In the genomic region with DNA sequence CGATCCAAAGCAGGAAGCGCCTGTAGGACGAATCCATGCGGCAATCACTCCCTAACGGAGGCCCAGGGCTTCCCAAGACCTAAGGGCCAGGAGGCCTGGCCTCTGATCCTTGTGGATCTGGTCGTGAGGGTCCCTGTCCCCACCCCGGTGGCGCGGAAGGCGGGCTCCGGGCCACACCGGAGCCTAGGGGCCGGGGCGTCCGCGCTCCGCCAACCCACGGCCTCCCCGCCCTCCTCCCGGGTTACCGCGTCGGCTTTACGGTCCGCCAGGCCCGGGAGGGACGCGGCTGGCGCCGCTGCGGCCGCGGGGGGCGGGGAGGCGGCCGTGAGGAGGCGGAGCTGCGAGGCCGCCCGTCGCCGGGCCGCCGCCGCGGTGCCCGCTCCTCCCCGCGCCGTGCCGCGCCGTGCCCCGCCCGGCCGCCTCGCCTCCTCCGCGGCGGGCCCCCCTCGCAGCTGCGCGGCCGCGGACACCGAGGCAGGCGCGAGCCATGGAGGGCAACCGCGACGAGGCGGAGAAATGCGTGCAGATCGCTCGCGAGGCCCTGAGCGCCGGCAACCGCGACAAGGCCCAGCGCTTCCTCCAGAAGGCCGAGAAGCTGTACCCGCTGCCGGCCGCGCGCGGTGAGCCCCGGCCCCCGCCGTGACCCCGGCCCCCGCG, we compare ENCODE assay signal across 8 mouse cellular contexts. TPM values are rescaled to one million over a fixed set of nuclear protein-coding genes. Genes with fewer than 3 reads are reported as not detected.
DNase-seq lines count a peak whose midpoint lies in the region; ATAC-seq and TF ChIP-seq lines count a peak whose summit lies in the region.

A gene (plus strand): TSS at position 239 of the 657 bp plus-strand sequence.

- peak; percentile 44 for DNase-seq in layer of hippocampus, adult 11-12 months (ENCODE audit: low spot score)
- DNase-seq in layer of hippocampus, adult 9-10 months (ENCODE audit: low spot score), result no peak
- DNase-seq in heart, adult 9 months (ENCODE audit: low spot score in 2 of 2), result peak; percentile 57 to 58
- no peak for DNase-seq in liver, adult 2 months (ENCODE audit: extremely low read depth, low read depth, low spot score)
- peak; percentile 43 to 53 for DNase-seq in spleen, postnatal 14 days (ENCODE audit: low spot score in 2 of 2)

- H3K4me2 ChIP-seq in embryonic facial prominence, embryonic 15.5 days (replicated peaks), result peak within 1 kb of the TSS; percentile 80
- peak within 1 kb of the TSS; percentile 84 for H3K4me2 ChIP-seq in kidney, embryonic 14.5 days (replicated peaks; ENCODE audit: low read depth, low read length)

- peak within 1 kb of the TSS; percentile 99 for H3K27ac ChIP-seq in embryonic facial prominence, embryonic 15.5 days (replicated peaks)
- H3K27ac ChIP-seq in kidney, embryonic 14.5 days (ENCODE audit: low read depth, low read length), result peak within 1 kb of the TSS; percentile 96
- H3K27ac ChIP-seq in liver, adult 2 months (replicated peaks; ENCODE audit: insufficient read depth, low read depth, low read length), result peak within 1 kb of the TSS; percentile 97

- H3K4me1 ChIP-seq in embryonic facial prominence, embryonic 15.5 days, result peaks cover 17% of the 10 kb centered on the region
- 0 out of 2 replicates have a peak, but pooled peaks cover 3% of the 10 kb centered on the region for H3K4me1 ChIP-seq in kidney, embryonic 14.5 days (ENCODE audit: control insufficient read depth, insufficient read depth, low read length)
- H3K4me1 ChIP-seq in liver, adult 2 months (ENCODE audit: control insufficient read depth, insufficient read depth, low read length), result peaks cover 2% of the 10 kb centered on the region

- no peaks in the 10 kb centered on the region for H3K9me3 ChIP-seq in embryonic facial prominence, embryonic 15.5 days (replicated peaks)
- H3K9me3 ChIP-seq in kidney, embryonic 14.5 days (ENCODE audit: control insufficient read depth, low read length), result no peaks in the 10 kb centered on the region

- no peaks in the 10 kb centered on the region for H3K36me3 ChIP-seq in embryonic facial prominence, embryonic 15.5 days
- H3K36me3 ChIP-seq in kidney, embryonic 14.5 days (ENCODE audit: control insufficient read depth, insufficient read depth, low read length), result peaks cover 10% of the 10 kb centered on the region; the same call in 1 of the 2 replicates
- 0 out of 2 replicates have a peak, but pooled peaks cover 3% of the 10 kb centered on the region for H3K36me3 ChIP-seq in liver, adult 2 months (ENCODE audit: control insufficient read depth, insufficient read depth, low read length)

- no peak for TF ChIP-seq CTCF in liver, adult 2 months (IDR thresholded peaks at IDR 0.05; ENCODE audit: low read depth, low read length)

- H3K79me2 ChIP-seq in liver, adult 2 months (ENCODE audit: control insufficient read depth, insufficient read depth, low read length), result no peaks in the 10 kb centered on the region; the same call in 1 of the 2 replicates

- 0 out of 2 replicates have a peak, but pooled peaks have one; percentile 41 for TF ChIP-seq POLR2A in liver, adult 2 months (IDR thresholded peaks at IDR 0.05; ENCODE audit: extremely low read depth, insufficient read depth, low read length)

- ATAC-seq in embryonic facial prominence, embryonic 15.5 days (ENCODE audit: insufficient number of reproducible peaks, low FRiP score, low TSS enrichment, low read depth), result peak; percentile 43
- ATAC-seq in kidney, embryonic 14.5 days (ENCODE audit: low FRiP score, low TSS enrichment), result peak; percentile 26
- ATAC-seq in monocyte, adult 5-6 weeks (replicated peaks; ENCODE audit: insufficient number of reproducible peaks, low FRiP score, low TSS enrichment, poor library complexity, severe bottlenecking), result no peak

- no peaks in the 10 kb centered on the region for H3K27me3 ChIP-seq in embryonic facial prominence, embryonic 15.5 days
- H3K27me3 ChIP-seq in kidney, embryonic 14.5 days (ENCODE audit: control insufficient read depth, insufficient read depth, low read length), result no peaks in the 10 kb centered on the region
- H3K27me3 ChIP-seq in liver, adult 2 months (ENCODE audit: control insufficient read depth, insufficient read depth, low read length), result no peaks in the 10 kb centered on the region

- peak within 1 kb of the TSS; percentile 84 for H3K4me3 ChIP-seq in embryonic facial prominence, embryonic 15.5 days (replicated peaks)
- peak within 1 kb of the TSS; percentile 74 for H3K4me3 ChIP-seq in kidney, embryonic 14.5 days (ENCODE audit: low read length)
- peak within 1 kb of the TSS; percentile 99 for H3K4me3 ChIP-seq in liver, adult 2 months (ENCODE audit: insufficient read depth, low read depth, low read length)

- H3K9ac ChIP-seq in embryonic facial prominence, embryonic 15.5 days, result peak within 1 kb of the TSS; percentile 99
- peak within 1 kb of the TSS; percentile 96 for H3K9ac ChIP-seq in kidney, embryonic 14.5 days (ENCODE audit: low read depth, low read length)
- peak within 1 kb of the TSS; percentile 98 for H3K9ac ChIP-seq in liver, adult 2 months (ENCODE audit: low read depth, low read length)

- WGBS in embryonic facial prominence, embryonic 15.5 days, result under 1% methylated on average over 79 of the region's 94 CpGs
- 1% methylated on average over 58 of the region's 94 CpGs for WGBS in kidney, embryonic 14.5 days
- under 1% methylated on average over 90 of the region's 94 CpGs for WGBS in liver, adult 2 months

RNA-seq across cellular contexts. Expression of the gene that starts here (rescaled TPM):
- 13.6 and 13.9 TPM in 2 replicates for polyA plus RNA-seq in embryonic facial prominence, embryonic 15.5 days (2015; fragmentation: Nextera tagmentation; extraction: Ambion mirVana)
- 12.2 and 12.3 TPM in 2 replicates for polyA plus RNA-seq in kidney, embryonic 14.5 days (2014; fragmentation: Nextera tagmentation; extraction: Ambion mirVana)
- total RNA-seq in liver, adult 2 months (2014; rRNA removed), result 5.9 and 6.2 TPM in 2 replicates
- 2.2 and 2.9 TPM in 2 replicates for polyA plus RNA-seq in liver, adult 2 months (2012; rRNA removed)
- total RNA-seq in monocyte, adult 5-6 weeks (2017), result 14.1 to 21.8 TPM (median 15.1 TPM) in 3 replicates

Comparison
In these comparisons a context has a peak if more than half of its experiments do, and no peak if none do; other contexts are left out.
1. DNase-seq: peak in layer of hippocampus, adult 11-12 months (single experiment), heart, adult 9 months (2 of 2) and spleen, postnatal 14 days (2 of 2); none in layer of hippocampus, adult 9-10 months (single experiment) and liver, adult 2 months (single experiment).
2. Peak in every context shown above with its lines, with median percentiles within 50 percentile points of each other: H3K27ac ChIP-seq, H3K4me3 ChIP-seq and H3K9ac ChIP-seq.